Mouse (Mus musculus) adrenal gland (tissue): ENCODE measurements around the gene Tkt.
"Not testable (repeated sequence)": the region's sequence is repeated elsewhere in the genome, so short reads cannot be mapped to it uniquely, and the experiment has no call there.

Experiments used
- intact Hi-C: fragments of 180-260 bp; cut with DNase I; formaldehyde crosslinking; loops from one replicate; pipeline ENCODE4 v1.15.1; 2025
- long read RNA-seq, 2 experiments: library from polyadenylated mRNA; unstranded; transcript quantifications; one replicate each; pipeline ENCODE4 v2.0.0; 2020; ENCODE audit warnings: borderline replicate concordance in 1 of 2; ENCODE audit not compliant: insufficient replicate concordance in 1 of 2

The Tkt gene
- long read RNA-seq, experiment 1, transcript Tkt-201 (14 exons, 3,223 nt): major isoform, 267 of 303 reads
- long read RNA-seq, experiment 1, partial matches to known transcripts: 28 of 303 reads
- long read RNA-seq, experiment 1, other reads (novel, unspliced or antisense): 6 of 303 reads
- long read RNA-seq, experiment 2, transcript Tkt-201 (14 exons, 3,223 nt): major isoform, 174 of 213 reads
- long read RNA-seq, experiment 2, partial matches to known transcripts: 28 of 213 reads
- long read RNA-seq, experiment 2, other reads (novel, unspliced or antisense): 8 of 213 reads

DNA sequence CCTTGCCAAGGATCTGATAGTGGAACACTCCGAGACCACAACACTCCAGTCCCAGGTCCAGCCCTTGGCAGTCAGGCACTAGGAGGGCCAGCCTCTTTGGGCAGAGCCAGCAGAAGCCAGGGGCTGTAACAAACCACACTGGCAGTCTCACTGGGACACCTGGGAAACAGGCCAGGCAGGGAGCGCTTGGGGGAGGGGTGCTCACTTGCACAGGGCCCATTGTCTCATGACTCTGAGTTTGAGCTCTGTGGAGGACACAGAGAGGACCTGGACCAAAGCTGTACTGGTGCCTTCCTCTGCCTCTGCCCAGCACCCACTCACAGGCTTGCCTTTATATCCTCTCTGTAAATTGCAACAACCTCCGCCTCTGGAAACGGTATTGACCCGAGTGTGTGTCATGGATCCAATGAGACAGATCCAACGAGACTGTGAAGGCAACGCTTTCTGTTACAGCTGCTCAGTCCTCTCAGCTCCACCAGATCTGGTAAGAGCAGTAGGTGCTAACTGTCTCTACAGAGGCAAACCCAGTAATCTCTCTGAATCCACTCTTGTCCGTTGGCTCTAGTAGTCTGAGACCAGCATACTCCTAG is at the start of gene Tkt:
Tkt (plus strand) TSS at position 229 of the 590 bp plus-strand sequence.
- intact Hi-C loops: no loop called here

DNA sequence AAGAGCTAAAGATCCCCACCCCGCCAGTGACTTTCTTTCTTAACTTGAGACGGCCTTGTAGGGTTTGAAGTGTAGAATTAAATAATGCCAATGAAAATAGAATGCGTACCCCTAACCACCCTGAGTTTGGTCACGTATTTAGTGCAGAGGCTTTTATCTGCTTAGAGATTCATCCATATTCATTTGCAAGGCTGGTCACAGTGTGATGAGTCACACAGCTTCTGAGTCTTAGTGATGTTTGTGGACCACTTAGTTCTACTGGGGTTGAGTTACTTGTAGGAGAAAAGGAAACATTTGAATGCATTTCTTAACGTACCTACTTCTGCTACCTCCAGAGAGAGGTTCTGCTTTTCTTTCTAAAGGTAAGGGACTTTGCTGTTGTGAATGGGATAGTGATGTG is 43.2 kb upstream of the Tkt start:
- intact Hi-C loops: no loop called here

DNA sequence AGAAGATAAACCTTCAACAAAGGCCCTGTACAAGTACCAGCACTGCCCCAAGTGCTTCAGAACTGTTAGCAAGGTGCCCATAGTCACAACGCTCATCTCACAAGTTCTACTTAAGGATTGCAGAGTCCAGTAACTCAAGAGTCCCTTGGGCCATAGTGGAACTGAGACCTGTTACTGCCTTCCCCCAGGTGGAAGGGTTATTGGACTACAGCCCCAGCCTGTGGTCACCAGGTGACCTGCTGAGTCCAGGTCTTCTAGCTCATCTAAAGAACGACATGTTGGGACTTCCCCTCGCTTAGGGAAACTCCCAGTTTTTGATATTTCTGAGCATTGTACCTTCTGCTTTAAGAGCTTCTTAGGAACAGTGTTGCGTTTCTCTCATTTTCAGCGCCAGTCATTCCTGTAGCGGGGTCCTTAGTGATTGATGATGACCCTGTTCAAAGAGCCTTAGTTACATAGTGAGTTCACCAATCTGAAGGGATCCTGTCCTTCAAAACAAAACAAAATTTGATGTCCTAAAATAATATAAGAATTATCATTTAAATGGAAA is 37.9 kb upstream of the Tkt start:
- intact Hi-C loops: no loop called here

DNA sequence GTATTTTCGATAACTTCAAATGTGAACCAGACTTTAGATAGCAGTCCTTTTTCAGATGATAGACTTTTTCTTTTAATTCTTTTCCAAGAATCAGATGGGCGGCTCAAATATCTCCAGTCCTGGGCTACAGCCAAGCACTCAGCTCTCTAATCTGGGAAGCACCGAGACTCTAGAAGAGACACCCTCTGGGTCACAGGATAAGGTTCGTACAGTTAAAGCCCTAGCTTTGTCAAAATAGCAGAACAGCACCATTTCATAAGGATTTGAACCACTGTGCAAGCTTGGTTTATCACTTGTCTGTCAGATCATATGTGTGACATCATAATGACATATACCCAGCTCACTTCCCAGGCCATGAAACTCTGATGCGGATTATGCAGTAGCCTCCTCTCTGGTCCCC is 35.3 kb upstream of the Tkt start:
- intact Hi-C loops: no loop called here

DNA sequence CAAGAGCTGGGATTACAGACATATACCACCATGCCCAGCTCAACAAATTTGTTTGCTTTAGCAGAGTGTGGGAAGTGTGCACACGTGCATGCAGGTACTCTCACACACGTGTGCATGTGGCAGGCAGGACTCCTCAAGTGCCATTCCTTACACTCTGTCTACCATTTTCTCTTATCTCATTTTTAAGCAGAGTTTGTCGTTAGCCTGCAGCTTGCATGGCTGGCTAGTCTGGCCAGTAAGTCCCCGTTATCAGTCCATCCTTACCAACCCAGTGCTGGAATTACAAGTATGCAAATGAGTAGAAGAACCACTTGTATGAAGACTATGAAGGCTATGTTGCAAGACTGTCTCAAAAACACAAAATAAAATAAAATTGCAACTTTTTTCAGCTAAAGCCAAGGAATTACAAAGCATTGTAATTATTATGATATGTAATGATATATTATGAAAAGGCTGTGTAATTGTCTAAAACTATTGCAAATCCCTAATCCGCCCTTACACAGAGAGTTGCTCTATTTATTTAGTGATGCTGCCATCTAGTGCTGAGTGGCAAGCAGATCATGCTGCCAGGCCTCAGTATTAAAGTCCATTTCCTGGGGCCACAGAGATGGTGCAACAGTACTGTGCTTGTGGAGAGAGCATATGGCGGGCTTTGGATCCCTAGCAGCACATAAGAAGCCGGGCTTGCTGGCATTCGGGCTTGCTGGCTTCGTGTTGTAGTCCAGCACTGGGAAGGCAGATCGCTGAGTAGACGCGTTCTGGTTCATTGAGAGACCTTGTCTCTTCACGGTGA is 32.0 kb upstream of the Tkt start:
- intact Hi-C loops: no loop called here

DNA sequence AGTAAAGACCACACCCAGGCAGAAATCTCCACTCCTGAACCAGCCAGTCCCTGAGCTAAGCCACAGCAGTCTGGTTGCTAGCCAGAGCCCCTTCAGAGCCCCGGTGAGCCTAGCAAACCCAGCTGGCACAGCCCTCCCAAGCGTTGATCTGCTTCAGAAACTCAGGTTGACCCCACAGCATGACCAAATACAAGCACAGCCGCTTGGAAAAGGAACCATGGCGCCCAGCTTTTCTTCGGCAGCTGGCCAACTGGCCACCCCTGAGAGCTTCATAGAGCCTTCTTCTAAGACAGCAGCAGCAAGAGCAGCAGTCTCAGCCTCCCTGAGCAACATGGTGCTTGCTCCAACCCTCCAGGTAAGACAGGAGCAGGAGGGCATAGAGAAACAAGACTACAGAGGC is 28.8 kb upstream of the Tkt start:
- intact Hi-C loops: no loop called here

DNA sequence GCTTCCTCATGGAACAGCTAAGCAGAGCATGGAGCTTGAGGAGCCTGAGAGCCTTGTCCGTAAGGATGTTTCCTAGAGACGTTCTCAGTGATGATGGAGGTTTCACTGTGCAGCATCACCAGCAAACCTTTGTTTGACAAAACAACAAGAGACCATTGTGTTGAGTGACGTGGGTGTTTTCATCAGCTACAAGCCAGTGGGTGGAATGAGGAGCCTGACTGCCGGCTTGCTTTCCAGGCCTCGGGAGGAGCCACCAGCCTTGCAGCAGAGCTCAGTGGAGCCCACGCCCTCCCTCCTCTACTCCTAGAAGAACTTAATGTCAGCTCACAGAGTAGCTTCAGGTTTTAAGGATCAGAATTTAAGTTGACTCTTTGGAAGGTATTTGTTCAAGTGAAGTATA is 24.8 kb upstream of the Tkt start:
- intact Hi-C loops: no loop called here

DNA sequence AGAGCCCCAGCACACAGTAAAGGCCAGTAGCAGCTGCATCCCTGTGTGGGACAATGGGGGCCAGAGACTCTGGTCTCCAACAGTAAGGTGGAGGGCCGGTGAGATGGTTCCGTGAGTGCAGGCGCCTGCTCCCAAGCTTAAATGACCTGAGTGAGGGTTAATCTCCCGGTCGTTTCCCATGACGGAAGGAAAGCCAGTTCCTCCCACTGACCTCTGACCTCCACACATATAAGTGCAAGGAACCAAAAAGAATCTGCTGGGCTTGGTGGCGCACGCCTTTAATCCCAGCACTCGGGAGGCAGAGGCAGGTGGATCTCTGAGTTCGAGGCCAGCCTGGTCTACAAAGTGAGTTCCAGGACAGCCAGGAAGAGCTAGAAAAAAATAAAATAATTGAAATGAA is 19.8 kb upstream of the Tkt start:
- intact Hi-C loops: no loop called here

DNA sequence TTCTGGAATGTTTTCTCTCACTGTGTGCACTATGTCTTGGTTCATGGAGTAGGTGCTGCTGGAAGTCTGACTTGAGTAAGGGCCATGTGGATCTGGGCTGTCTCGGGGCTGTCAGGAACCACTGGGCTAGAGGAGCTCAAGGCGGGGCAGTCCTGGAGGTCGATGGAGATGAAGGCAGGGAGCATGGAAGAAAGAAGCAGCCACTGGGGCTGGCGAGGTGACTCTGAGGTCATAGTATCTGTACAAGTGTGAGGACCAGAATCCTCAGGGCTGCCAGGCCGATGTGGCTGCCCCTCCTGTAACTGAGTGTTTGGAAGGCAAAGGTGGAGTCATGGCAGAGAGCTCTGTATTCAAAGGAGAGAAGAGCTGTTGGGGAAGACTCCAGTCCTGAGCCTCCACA is 19.2 kb upstream of the Tkt start:
- intact Hi-C loops: no loop called here

DNA sequence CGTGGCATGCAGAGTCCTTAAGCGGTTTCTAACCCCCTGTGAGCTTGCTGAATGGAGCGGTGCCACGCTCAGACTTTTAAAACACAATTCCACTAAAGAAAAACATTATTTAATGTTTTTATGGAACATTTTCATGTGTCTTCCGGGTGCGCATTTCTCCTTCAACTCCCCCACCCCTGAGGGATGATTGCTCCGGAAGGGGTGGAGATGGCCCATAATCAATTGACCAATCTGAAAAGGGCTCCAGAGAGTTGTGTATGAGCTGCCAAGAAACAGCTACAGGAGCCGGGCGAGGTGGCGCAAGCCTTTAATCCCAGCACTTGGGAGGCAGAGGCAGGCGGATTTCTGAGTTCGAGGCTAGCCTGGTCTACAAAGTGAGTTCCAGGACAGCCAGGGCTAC is 18.7 kb upstream of the Tkt start:
- intact Hi-C loops: no loop called here

DNA sequence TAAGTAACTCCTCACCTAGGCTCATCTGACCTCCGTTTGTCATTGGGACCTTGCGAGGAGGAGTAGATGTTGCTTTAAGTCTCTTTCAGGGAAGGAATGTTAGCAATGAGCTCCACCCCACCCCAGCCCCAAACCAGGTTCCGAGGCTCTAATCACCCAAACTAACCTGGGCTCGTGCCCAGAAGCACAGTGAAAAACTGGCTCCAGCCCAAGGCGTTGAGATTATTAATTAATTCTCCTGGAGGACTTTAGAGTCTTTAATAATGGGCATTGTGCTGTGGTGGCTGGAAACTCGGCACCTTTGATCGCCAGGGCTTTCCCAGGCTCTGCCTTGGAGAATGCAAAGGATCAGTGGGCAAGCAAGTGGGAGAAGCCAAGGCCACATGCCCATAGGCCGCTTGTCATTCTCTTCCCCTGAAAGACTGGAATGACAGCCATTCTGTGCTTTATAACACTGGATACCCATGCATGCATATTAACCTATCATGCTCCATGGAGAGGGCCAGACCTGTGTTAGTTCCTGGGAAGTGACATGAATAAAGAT is 17.4 kb upstream of the Tkt start:
- intact Hi-C loops: no loop called here

DNA sequence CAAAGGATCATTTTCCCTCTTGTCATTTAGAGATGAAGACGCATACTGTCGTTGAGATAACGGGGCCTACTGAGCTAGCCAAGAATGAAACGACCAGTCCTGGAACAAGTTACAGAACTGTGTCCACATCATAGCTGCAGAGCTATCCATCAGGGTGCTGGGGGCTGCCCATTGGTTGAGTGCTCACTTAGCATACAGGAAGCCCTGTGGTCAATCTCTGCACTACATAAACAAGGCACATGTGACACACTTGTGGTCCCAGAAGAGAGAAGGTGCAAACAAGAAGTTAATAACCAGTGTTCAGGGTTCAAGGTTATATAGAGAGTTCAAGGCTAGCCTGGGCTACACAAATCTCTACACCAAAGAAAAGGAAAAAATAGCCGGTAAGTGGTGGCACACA is 16.7 kb upstream of the Tkt start:
- intact Hi-C loops: no loop called here

DNA sequence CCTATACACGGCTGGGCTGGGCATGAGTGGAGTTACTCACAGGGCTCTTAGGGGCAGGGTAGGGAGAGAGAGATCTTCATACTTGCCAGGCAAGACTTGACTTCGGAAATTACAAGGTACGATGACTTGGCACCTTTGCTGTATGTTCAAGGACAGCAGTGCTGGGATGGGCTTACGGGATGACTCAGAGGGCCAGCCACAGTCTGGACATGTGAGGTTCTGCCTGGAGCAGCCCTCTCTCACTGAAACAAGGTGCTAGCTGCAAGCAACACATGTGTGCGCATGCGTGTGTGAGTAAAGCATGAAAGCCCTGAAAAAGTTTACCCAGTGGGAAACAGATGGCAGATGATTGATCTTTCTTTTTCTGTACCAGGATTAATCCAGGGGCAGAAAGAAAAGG is 16.3 kb upstream of the Tkt start:
- intact Hi-C loops: no loop called here

DNA sequence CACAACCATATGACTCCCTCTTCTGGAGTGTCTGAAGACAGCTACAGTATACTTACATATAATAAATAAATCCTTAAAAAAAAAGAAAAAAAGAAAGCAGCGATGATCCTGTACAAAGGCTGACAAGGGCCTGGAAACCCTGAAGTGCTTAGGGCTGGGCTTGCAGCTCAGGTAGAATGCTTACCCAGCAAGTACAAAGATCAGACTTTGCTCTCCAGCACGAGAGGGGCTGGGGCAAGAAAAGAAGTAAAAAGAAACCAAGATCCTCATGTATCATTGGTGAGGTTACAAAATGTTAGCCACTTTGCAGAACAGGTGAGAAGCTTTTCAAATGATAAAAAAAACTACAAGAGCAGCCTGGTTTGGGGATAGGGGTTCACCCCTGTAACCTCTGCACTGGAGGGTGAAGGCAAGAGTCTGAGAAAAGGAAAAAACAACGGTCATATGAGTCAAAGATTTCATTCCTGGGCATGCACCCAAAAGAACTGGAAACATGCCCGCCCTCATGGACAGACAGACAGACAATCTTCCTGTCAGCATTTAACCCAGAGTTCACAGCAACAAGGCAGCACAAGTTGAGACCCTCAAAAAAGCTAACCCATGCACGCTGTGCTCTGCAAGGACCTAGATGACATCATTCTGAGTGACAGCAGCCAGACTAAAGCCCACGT is 14.2 kb upstream of the Tkt start:
- intact Hi-C loops: no loop called here

DNA sequence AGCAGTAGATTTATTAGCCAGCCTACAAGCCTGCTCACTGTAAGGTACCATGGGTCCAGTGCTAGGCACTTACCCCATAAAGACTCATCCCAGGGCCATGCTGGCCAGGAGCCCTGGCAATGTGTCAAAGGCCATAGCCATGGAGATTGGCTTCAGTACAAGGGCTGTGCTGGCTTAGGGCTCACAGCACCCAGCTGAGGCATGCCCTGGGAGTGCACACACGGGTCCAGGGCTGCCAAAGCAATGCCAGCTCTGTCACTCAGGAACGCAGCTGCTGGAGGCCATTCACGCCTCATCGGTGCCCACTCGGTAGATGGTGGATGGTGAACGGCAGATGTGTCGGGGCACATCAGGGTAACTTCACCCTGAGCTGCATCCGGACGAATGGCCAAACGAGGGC is 6.6 kb upstream of the Tkt start:
- intact Hi-C loops: no loop called here

DNA sequence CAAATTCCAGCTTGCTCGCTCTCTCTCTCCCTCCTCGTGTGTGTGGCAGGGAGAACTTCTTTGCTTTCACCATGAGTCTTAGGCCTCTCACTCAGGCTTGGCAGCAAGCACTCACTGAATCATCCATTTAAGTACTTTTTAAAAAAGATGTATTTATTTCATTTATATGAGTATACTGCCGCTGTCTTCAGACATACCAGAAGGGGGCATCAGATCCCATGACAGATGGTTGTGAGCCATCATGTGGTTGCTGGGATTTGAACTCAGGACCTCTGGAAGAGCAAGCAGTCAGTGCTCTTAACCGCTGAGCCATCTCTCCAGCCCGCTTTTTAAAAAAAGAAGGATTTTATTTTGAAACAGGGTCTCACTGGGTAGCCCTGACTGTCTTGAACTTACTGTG is 4.8 kb upstream of the Tkt start:
- intact Hi-C loops: not testable (repeated sequence)

DNA sequence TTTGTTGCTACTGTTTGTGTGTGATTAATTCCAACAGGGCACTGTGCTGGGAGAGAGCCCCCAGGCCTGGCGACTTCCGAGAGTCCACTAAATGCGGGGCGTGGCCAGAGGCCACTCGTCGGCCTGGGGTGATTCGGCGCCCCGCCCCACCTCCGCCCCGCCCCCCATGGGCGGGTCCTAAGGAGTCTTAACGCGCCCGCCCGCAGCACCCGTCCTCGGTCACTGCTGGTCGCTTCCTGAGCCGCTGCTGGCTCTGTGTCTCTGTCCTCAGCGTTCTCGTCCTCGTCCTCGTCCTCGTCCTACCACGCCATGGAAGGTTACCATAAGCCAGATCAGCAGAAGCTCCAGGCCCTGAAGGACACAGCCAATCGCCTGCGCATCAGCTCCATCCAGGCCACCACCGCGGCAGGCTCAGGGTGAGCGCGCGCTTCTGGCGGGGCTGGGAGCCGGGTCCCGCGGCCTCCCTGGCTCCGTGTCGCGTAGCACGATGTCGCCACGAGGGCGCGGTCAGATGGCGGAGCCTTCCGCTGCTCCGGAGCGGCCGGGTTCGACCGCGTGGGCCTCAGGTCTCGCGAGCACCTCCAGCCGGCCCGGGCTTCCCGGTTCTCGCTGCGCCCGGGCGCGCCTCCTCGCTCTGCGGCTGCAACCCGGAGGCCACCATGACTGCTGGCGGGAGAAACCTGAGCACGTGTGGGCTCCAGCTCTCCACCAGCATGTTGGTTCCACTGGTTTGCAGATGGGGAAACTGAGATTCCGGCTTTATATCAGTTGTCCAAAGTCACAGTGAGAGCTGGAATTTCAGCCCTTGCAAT is 1.0 kb downstream of the Tkt start:
- intact Hi-C loops: no loop called here

DNA sequence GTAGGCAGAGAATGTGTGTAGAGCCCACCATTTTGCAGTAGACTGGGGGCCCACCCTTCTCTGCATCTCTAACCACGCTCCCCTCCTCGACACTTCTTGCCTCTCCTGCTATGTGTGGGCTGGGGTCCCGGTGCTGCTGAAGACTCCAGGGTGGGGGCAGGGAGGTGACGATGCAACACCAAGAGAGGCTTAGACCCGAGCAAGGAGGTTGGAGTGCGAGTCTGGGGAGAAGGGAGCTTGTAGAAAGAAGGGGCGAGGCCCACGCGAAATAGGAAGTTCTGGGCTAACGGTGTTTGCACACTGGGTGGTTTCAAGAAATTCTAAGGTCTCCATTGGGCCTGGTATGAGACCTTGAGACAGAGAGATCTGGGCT is 1.6 kb downstream of the Tkt start:
- intact Hi-C loops: no loop called here

DNA sequence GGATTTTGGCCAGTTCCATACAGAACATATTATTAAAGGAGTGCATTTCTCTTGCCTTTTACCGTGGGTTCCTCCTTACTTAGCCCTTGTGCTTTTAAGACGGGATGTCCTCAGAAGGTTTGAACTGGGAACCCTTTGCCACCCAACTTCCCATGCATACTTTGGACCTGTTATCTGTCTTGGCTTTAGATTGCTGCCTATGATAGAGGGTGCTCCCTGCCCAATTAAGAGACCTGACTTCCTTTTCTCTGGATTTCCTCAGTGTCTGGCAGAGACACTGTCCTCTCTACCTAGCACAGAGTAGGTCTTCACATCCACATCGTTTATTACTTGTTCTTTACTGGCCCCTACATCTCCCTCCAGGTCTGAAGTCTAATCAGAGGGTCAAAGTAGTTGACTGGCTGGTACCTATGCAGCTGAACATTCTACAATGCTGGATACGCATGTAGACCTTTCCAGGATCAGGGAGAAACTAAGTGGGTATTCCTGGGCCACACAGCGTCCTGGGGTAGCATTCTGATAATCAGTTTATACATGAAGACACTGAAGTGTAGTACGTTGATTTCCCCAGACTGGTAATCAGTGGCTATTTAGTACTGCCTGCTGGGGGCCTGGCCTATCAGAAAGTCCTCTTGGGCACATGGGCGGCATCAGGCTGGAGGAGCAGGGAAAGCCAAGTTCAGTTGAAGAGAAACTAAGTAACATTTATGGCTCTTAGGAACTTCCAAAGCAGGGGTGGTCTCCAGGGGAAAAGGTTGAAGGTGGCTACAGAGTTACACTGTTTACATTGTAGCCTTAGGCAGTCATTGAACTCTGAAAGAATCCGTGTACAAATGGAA is 2.3 kb downstream of the Tkt start:
- intact Hi-C loops: no loop called here

DNA sequence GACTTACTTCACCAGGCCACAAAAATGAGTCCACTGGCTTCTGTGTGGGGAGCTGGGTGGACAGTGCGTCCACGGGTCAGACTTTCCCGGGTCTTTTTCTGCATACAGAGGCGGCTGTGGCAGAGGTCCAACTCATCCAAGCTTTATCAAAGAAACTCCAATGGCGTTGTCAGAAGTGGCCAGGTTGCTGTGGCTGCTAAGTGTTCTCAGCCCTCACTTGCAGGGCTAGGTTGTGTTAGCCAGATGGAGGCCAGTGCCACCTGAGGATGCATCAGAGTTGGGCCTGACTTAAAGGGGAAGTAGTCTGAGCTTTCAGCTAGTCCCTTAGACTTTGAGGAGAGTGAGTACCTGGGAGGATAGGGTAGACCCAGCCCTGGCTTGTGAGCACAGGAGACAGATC is 3.4 kb downstream of the Tkt start:
- intact Hi-C loops: no loop called here
